Mouse (Mus musculus) erythroblast, embryonic 14.5 days (primary cell): Measurements from ENCODE around the gene Kif26b. TPM values are rescaled to one million over a fixed set of nuclear protein-coding genes. Genes with fewer than 3 reads are reported as not detected.

ENCODE experiments used
- H3K27me3 ChIP-seq: 2 replicates; pipeline ENCODE4 v1.6.1; 2012; ENCODE audit warnings: inconsistent platforms; ENCODE audit not compliant: control insufficient read depth
- H3K36me3 ChIP-seq: 2 replicates; pipeline ENCODE4 v1.6.1; 2012; ENCODE audit warnings: mild to moderate bottlenecking, inconsistent platforms; ENCODE audit not compliant: control insufficient read depth
- H3K4me1 ChIP-seq: 2 replicates; pipeline ENCODE4 v1.6.1; 2012; ENCODE audit warnings: inconsistent platforms; ENCODE audit not compliant: control insufficient read depth
- H3K4me3 ChIP-seq: replicated peaks from 2 replicates; pipeline ENCODE3; 2012; ENCODE audit warnings: moderate library complexity, mild to moderate bottlenecking, inconsistent platforms
- H3K9me3 ChIP-seq: 2 replicates; pipeline ENCODE4 v1.6.1; 2012; ENCODE audit warnings: low read length, inconsistent platforms, mixed read lengths; ENCODE audit not compliant: control insufficient read depth
- GATA1 ChIP-seq: IDR thresholded peaks from 2 replicates; pipeline ENCODE4 v1.6.1; 2012; ENCODE audit warnings: low read length, inconsistent platforms, mixed read lengths
- TAL1 ChIP-seq: IDR thresholded peaks from 3 replicates; pipeline ENCODE4 v1.6.1; 2012; ENCODE audit warnings: low read length, inconsistent platforms, mixed read lengths
- polyA plus RNA-seq: library from polyadenylated mRNA; stranded (reverse); fragments of >175 nt; gene quantifications from 2 replicates; pipeline ENCODE4 v1.2.3, GENCODE M21; 2012

Gene Kif26b
- polyA plus RNA-seq, 1 experiment, result not detected

- Histone ChIP-seq H3K4me3 (no peak overlapping the region), H3K27me3 (peaks cover 65% of the 10 kb centered on the region), H3K36me3 (no peaks in the 10 kb centered on the region), H3K9me3 (peaks cover 2% of the 10 kb centered on the region; the same call in 1 of the 2 replicates), H3K4me1 (peaks cover 10% of the 10 kb centered on the region)
- TF ChIP-seq TAL1, result no peak
- TF ChIP-seq GATA1, result no peak
These were observed 781 bp downstream of the Kif26b start for GRCm38 (mm10) chr1:178529512-178530300.

GRCm38 (mm10) chr1:178530301-178531078 lies 1.6 kb downstream of the Kif26b start:
- Histone ChIP-seq H3K4me3 (no peak overlapping the region), H3K9me3 (peaks cover 2% of the 10 kb centered on the region; the same call in 1 of the 2 replicates), H3K4me1 (peaks cover 10% of the 10 kb centered on the region), H3K36me3 (no peaks in the 10 kb centered on the region), H3K27me3 (peaks cover 65% of the 10 kb centered on the region)
- TF ChIP-seq TAL1 (no peak), GATA1 (no peak)

- no peaks in the 10 kb centered on the region for H3K9me3 ChIP-seq
- no peaks in the 10 kb centered on the region for H3K36me3 ChIP-seq
- H3K4me3 ChIP-seq, result no peak overlapping the region
- TF ChIP-seq TAL1 (no peak), GATA1 (no peak)
- no peaks in the 10 kb centered on the region for H3K27me3 ChIP-seq
- H3K4me1 ChIP-seq, result no peaks in the 10 kb centered on the region
These were observed 11.3 kb downstream of the Kif26b start for GRCm38 (mm10) chr1:178540247-178540646.

GRCm38 (mm10) chr1:178542415-178542814 lies 13.5 kb downstream of the Kif26b start:
- H3K27me3 ChIP-seq, result no peaks in the 10 kb centered on the region; the same call in 1 of the 2 replicates
- TF ChIP-seq GATA1 (no peak), TAL1 (no peak)
- H3K4me1 ChIP-seq, result no peaks in the 10 kb centered on the region
- no peak overlapping the region for H3K4me3 ChIP-seq
- H3K9me3 ChIP-seq, result no peaks in the 10 kb centered on the region
- no peaks in the 10 kb centered on the region for H3K36me3 ChIP-seq

- TF ChIP-seq GATA1 (no peak), TAL1 (no peak)
- H3K27me3 ChIP-seq, result no peaks in the 10 kb centered on the region; the same call in 1 of the 2 replicates
- H3K9me3 ChIP-seq, result no peaks in the 10 kb centered on the region
- H3K4me3 ChIP-seq, result no peak overlapping the region
- H3K36me3 ChIP-seq, result no peaks in the 10 kb centered on the region
- no peaks in the 10 kb centered on the region for H3K4me1 ChIP-seq
These were observed 14.3 kb downstream of the Kif26b start for GRCm38 (mm10) chr1:178542990-178543944.

- H3K9me3 ChIP-seq, result no peaks in the 10 kb centered on the region
- H3K36me3 ChIP-seq, result no peaks in the 10 kb centered on the region
- H3K4me1 ChIP-seq, result no peaks in the 10 kb centered on the region
- TF ChIP-seq TAL1 (no peak), GATA1 (no peak)
- no peaks in the 10 kb centered on the region; the same call in 1 of the 2 replicates for H3K27me3 ChIP-seq
- no peak overlapping the region for H3K4me3 ChIP-seq
These were observed 15.7 kb downstream of the Kif26b start for GRCm38 (mm10) chr1:178544585-178544984.

GRCm38 (mm10) chr1:178549576-178549975 lies 20.7 kb downstream of the Kif26b start:
- Histone ChIP-seq H3K9me3 (no peaks in the 10 kb centered on the region), H3K4me3 (no peak overlapping the region), H3K36me3 (no peaks in the 10 kb centered on the region), H3K4me1 (no peaks in the 10 kb centered on the region), H3K27me3 (no peaks in the 10 kb centered on the region; the same call in 1 of the 2 replicates)
- TF ChIP-seq GATA1 (no peak), TAL1 (no peak)

GRCm38 (mm10) chr1:178550477-178551047 lies 21.6 kb downstream of the Kif26b start:
- Histone ChIP-seq H3K4me3 (no peak overlapping the region), H3K4me1 (no peaks in the 10 kb centered on the region), H3K36me3 (no peaks in the 10 kb centered on the region), H3K27me3 (no peaks in the 10 kb centered on the region; the same call in 1 of the 2 replicates), H3K9me3 (no peaks in the 10 kb centered on the region)
- TF ChIP-seq GATA1 (no peak), TAL1 (no peak)
